In genomic region chr3:31863522-31863921, GRCm38 (mm10) we compare ENCODE assay signal across 24 mouse cellular contexts. TPM values are rescaled to one million over a fixed set of nuclear protein-coding genes. Genes with fewer than 3 reads are reported as not detected.
DNase-seq lines count a peak whose midpoint lies in the region; ATAC-seq and TF ChIP-seq lines count a peak whose summit lies in the region.
"Had no signal": no experiment of that assay in that cellular context is flagged by ENCODE, and none has a peak within 500 bp of the region (broad histone marks: within the 10 kb centered on the region; RNA-seq: fewer than 3 reads in every experiment).

No protein-coding gene starts in this region.

- no peak overlapping the region for H3K4me3 ChIP-seq in hindbrain, embryonic 13.5 days
- no peak overlapping the region for H3K4me3 ChIP-seq in hindbrain, embryonic 10.5 days
- H3K4me3 ChIP-seq in midbrain, embryonic 14.5 days (replicated peaks; ENCODE audit: low read depth, low read length): no peak overlapping the region
- no peak overlapping the region for H3K4me3 ChIP-seq in midbrain, embryonic 11.5 days (ENCODE audit: low read depth, low read length)
- no peak overlapping the region for H3K4me3 ChIP-seq in neural tube, embryonic 14.5 days (ENCODE audit: low read depth, low read length)
- H3K4me3 ChIP-seq in lung, adult 2 months (replicated peaks; ENCODE audit: extremely low read depth, low read depth, low read length): no peak overlapping the region
- H3K4me3 ChIP-seq: embryonic facial prominence, embryonic 10.5 days; embryonic facial prominence, embryonic 13.5 days; erythroblast, embryonic 14.5 days; forebrain, embryonic 12.5 days; gastrocnemius, adult 2 months had no signal

- no peak for DNase-seq in hindbrain, embryonic 10.5 days (ENCODE audit: low spot score)
- DNase-seq in midbrain, embryonic 14.5 days: peak; percentile 15
- DNase-seq in midbrain, embryonic 11.5 days (ENCODE audit: low spot score, missing footprints): no peak
- DNase-seq in brain, embryonic 14.5 days (ENCODE audit: low read depth): peak; percentile 41
- DNase-seq in lung, adult 2 months: no peak
- DNase-seq: adrenal gland, adult 2 months; adrenal gland, postnatal 25 days; cerebellum, adult 18-20 months; cerebellum, adult 9-10 months; cerebellum, postnatal 14 days; forebrain, postnatal 0 days; gastrocnemius, adult 2 months; gastrocnemius, postnatal 14 days; heart, adult 11 months had no signal

- TF ChIP-seq CTCF in brain, embryonic 14.5 days (IDR thresholded peaks at IDR 0.05; ENCODE audit: borderline replicate concordance, extremely low read depth, insufficient read depth, insufficient read length): no peak
- TF ChIP-seq CTCF in lung, adult 2 months (IDR thresholded peaks at IDR 0.05; ENCODE audit: insufficient read depth, low read length): no peak

- H3K4me2 ChIP-seq in hindbrain, embryonic 13.5 days: no peak overlapping the region
- no peak overlapping the region for H3K4me2 ChIP-seq in midbrain, embryonic 14.5 days (ENCODE audit: low read length)
- H3K4me2 ChIP-seq in midbrain, embryonic 11.5 days: no peak overlapping the region
- no peak overlapping the region for H3K4me2 ChIP-seq in neural tube, embryonic 14.5 days (ENCODE audit: low read depth, low read length)
- H3K4me2 ChIP-seq: embryonic facial prominence, embryonic 13.5 days; forebrain, embryonic 12.5 days; heart, embryonic 11.5 days had no signal

- WGBS in hindbrain, embryonic 13.5 days: 32% methylated on average over 5 of the region's 5 CpGs
- WGBS in hindbrain, embryonic 10.5 days: 68% methylated on average over 5 of the region's 5 CpGs
- 59% methylated on average over 5 of the region's 5 CpGs for WGBS in midbrain, embryonic 14.5 days
- WGBS in midbrain, embryonic 11.5 days: 58% methylated on average over 5 of the region's 5 CpGs
- WGBS in neural tube, embryonic 14.5 days: 27% methylated on average over 5 of the region's 5 CpGs
- 81% methylated on average over 5 of the region's 5 CpGs for WGBS in lung, adult 2 months

- TF ChIP-seq POLR2A in brain, embryonic 14.5 days (IDR thresholded peaks at IDR 0.05; ENCODE audit: borderline replicate concordance, extremely low read depth, insufficient read depth, insufficient read length, poor library complexity, severe bottlenecking): no peak
- no peak for TF ChIP-seq POLR2A in lung, adult 2 months (IDR thresholded peaks at IDR 0.05; ENCODE audit: borderline replicate concordance, extremely low read depth, low read depth, low read length)

- peak; percentile 52 for ATAC-seq in hindbrain, embryonic 13.5 days (ENCODE audit: low FRiP score)
- no peak for ATAC-seq in midbrain, embryonic 14.5 days (ENCODE audit: low FRiP score, low TSS enrichment)
- no peak for ATAC-seq in midbrain, embryonic 11.5 days (ENCODE audit: low FRiP score)
- ATAC-seq in neural tube, embryonic 14.5 days (ENCODE audit: low read depth): peak; percentile 71
- ATAC-seq: CD4-positive, CD25-positive, alpha-beta regulatory T cell, adult 4 months; intestine, postnatal 0 days had no signal

- H3K9ac ChIP-seq in hindbrain, embryonic 13.5 days: no peak overlapping the region
- H3K9ac ChIP-seq in midbrain, embryonic 14.5 days (replicated peaks; ENCODE audit: low read length): no peak overlapping the region
- H3K9ac ChIP-seq in midbrain, embryonic 11.5 days (ENCODE audit: low read length): no peak overlapping the region
- H3K9ac ChIP-seq in neural tube, embryonic 14.5 days (replicated peaks; ENCODE audit: low read depth, low read length): no peak overlapping the region
- H3K9ac ChIP-seq: embryonic facial prominence, embryonic 13.5 days; forebrain, embryonic 12.5 days; forebrain, postnatal 0 days had no signal

- peaks cover 4% of the 10 kb centered on the region for H3K4me1 ChIP-seq in hindbrain, embryonic 13.5 days (replicated peaks)
- H3K4me1 ChIP-seq in hindbrain, embryonic 10.5 days (replicated peaks): peaks cover 4% of the 10 kb centered on the region; the same call in 1 of the 2 replicates
- H3K4me1 ChIP-seq in midbrain, embryonic 14.5 days (ENCODE audit: control insufficient read depth, insufficient read depth, low read length): no peaks in the 10 kb centered on the region
- no peaks in the 10 kb centered on the region for H3K4me1 ChIP-seq in midbrain, embryonic 11.5 days (ENCODE audit: control insufficient read depth, insufficient read depth, low read length)
- H3K4me1 ChIP-seq in neural tube, embryonic 14.5 days (ENCODE audit: control insufficient read depth, insufficient read depth, low read length): no peaks in the 10 kb centered on the region
- no peaks in the 10 kb centered on the region for H3K4me1 ChIP-seq in lung, adult 2 months (ENCODE audit: control insufficient read depth, insufficient read depth, low read length)
- H3K4me1 ChIP-seq: embryonic facial prominence, embryonic 10.5 days; embryonic facial prominence, embryonic 13.5 days had no signal

- H3K36me3 ChIP-seq in hindbrain, embryonic 13.5 days: no peaks in the 10 kb centered on the region
- H3K36me3 ChIP-seq in hindbrain, embryonic 10.5 days: no peaks in the 10 kb centered on the region
- no peaks in the 10 kb centered on the region for H3K36me3 ChIP-seq in midbrain, embryonic 14.5 days (ENCODE audit: control insufficient read depth, insufficient read depth, low read length)
- H3K36me3 ChIP-seq in midbrain, embryonic 11.5 days (ENCODE audit: control insufficient read depth, insufficient read depth, low read length): no peaks in the 10 kb centered on the region
- H3K36me3 ChIP-seq in neural tube, embryonic 14.5 days (ENCODE audit: control insufficient read depth, insufficient read depth, low read length): no peaks in the 10 kb centered on the region
- H3K36me3 ChIP-seq: embryonic facial prominence, embryonic 10.5 days; embryonic facial prominence, embryonic 13.5 days; forebrain, embryonic 12.5 days had no signal

- H3K27me3 ChIP-seq in hindbrain, embryonic 13.5 days: no peaks in the 10 kb centered on the region
- no peaks in the 10 kb centered on the region for H3K27me3 ChIP-seq in hindbrain, embryonic 10.5 days (ENCODE audit: insufficient read depth, poor library complexity, severe bottlenecking)
- H3K27me3 ChIP-seq in midbrain, embryonic 14.5 days (ENCODE audit: control insufficient read depth, insufficient read depth, low read length): no peaks in the 10 kb centered on the region
- no peaks in the 10 kb centered on the region for H3K27me3 ChIP-seq in midbrain, embryonic 11.5 days (ENCODE audit: control insufficient read depth, insufficient read depth, low read length)
- H3K27me3 ChIP-seq in neural tube, embryonic 14.5 days (ENCODE audit: control insufficient read depth, insufficient read depth, low read length): no peaks in the 10 kb centered on the region
- H3K27me3 ChIP-seq: embryonic facial prominence, embryonic 13.5 days; forebrain, embryonic 12.5 days had no signal

- no peak overlapping the region for H3K27ac ChIP-seq in hindbrain, embryonic 13.5 days
- no peak overlapping the region for H3K27ac ChIP-seq in hindbrain, embryonic 10.5 days
- H3K27ac ChIP-seq in midbrain, embryonic 14.5 days (replicated peaks; ENCODE audit: low read depth, low read length): no peak overlapping the region
- no peak overlapping the region for H3K27ac ChIP-seq in midbrain, embryonic 11.5 days (ENCODE audit: low read depth, low read length)
- no peak overlapping the region for H3K27ac ChIP-seq in neural tube, embryonic 14.5 days (ENCODE audit: low read depth, low read length)
- H3K27ac ChIP-seq: embryonic facial prominence, embryonic 10.5 days; embryonic facial prominence, embryonic 13.5 days; forebrain, embryonic 12.5 days; gastrocnemius, adult 2 months had no signal

- H3K9me3 ChIP-seq in hindbrain, embryonic 13.5 days: no peaks in the 10 kb centered on the region
- H3K9me3 ChIP-seq in hindbrain, embryonic 10.5 days: no peaks in the 10 kb centered on the region
- H3K9me3 ChIP-seq in midbrain, embryonic 14.5 days (ENCODE audit: control insufficient read depth, low read length): no peaks in the 10 kb centered on the region
- H3K9me3 ChIP-seq in midbrain, embryonic 11.5 days (ENCODE audit: control insufficient read depth, low read length): no peaks in the 10 kb centered on the region
- no peaks in the 10 kb centered on the region for H3K9me3 ChIP-seq in neural tube, embryonic 14.5 days (ENCODE audit: control insufficient read depth, low read length)
- H3K9me3 ChIP-seq: embryonic facial prominence, embryonic 10.5 days; embryonic facial prominence, embryonic 13.5 days; forebrain, embryonic 12.5 days had no signal

RNA-seq across cellular contexts. Expression of gene Kcnmb2, which starts 38.8 kb away (rescaled TPM):
- 14.0 and 14.5 TPM in 2 replicates for polyA plus RNA-seq in hindbrain, embryonic 13.5 days (2015; fragmentation: Nextera tagmentation; extraction: Ambion mirVana)
- 3.4 and 6.8 TPM in 2 replicates for polyA plus RNA-seq in hindbrain, embryonic 10.5 days (2016; fragmentation: Nextera tagmentation; extraction: Ambion mirVana)
- polyA plus RNA-seq in midbrain, embryonic 14.5 days (2014; fragmentation: Nextera tagmentation; extraction: Ambion mirVana): 10.8 and 12.8 TPM in 2 replicates
- 2.1 and 2.5 TPM in 2 replicates for polyA plus RNA-seq in midbrain, embryonic 11.5 days (2014; fragmentation: Nextera tagmentation; extraction: Ambion mirVana)
- 2.0 and 3.9 TPM in 2 replicates for polyA plus RNA-seq in brain, embryonic 14.5 days (2012; rRNA removed)
- 20.0 and 24.4 TPM in 2 replicates for polyA plus RNA-seq in neural tube, embryonic 14.5 days (2014; fragmentation: Nextera tagmentation; extraction: Ambion mirVana)
- polyA plus RNA-seq in lung, adult 2 months (2012; rRNA removed): 1.3 and 3.1 TPM in 2 replicates
- polyA plus RNA-seq: C2C12; CD4-positive, CD25-positive, alpha-beta regulatory T cell, adult 4 months; erythroblast, embryonic 14.5 days had no signal

Comparison
In these comparisons a context has a peak if more than half of its experiments do, and no peak if none do; other contexts are left out.
1. DNase-seq: peak in midbrain, embryonic 14.5 days (single experiment) and brain, embryonic 14.5 days (single experiment); none in hindbrain, embryonic 10.5 days (single experiment), midbrain, embryonic 11.5 days (single experiment) and lung, adult 2 months (single experiment).
2. ATAC-seq: peak in hindbrain, embryonic 13.5 days (single experiment) and neural tube, embryonic 14.5 days (single experiment); none in midbrain, embryonic 14.5 days (single experiment) and midbrain, embryonic 11.5 days (single experiment).